In genomic region chr9:86376923-86377322, GRCm38 (mm10) we compare ENCODE assay signal across 26 mouse cellular contexts.
DNase-seq lines count a peak whose midpoint lies in the region; ATAC-seq and TF ChIP-seq lines count a peak whose summit lies in the region.
"Had no signal": no experiment of that assay in that cellular context is flagged by ENCODE, and none has a peak within 500 bp of the region (broad histone marks: within the 10 kb centered on the region; RNA-seq: fewer than 3 reads in every experiment).

No protein-coding gene starts in this region.

- H3K9ac ChIP-seq in kidney, postnatal 0 days (ENCODE audit: low read depth, low read length), result no peak overlapping the region
- H3K9ac ChIP-seq in midbrain, embryonic 11.5 days (ENCODE audit: low read length), result no peak overlapping the region
- no peak overlapping the region for H3K9ac ChIP-seq in midbrain, postnatal 0 days (replicated peaks; ENCODE audit: low read length, poor library complexity, severe bottlenecking)
- H3K9ac ChIP-seq: embryonic facial prominence, embryonic 13.5 days; forebrain, embryonic 12.5 days; heart, embryonic 15.5 days; hindbrain, embryonic 13.5 days; intestine, embryonic 15.5 days had no signal

- no peak overlapping the region for H3K4me3 ChIP-seq in kidney, postnatal 0 days (replicated peaks; ENCODE audit: low read depth, low read length)
- H3K4me3 ChIP-seq in midbrain, embryonic 11.5 days (ENCODE audit: low read depth, low read length), result no peak overlapping the region
- H3K4me3 ChIP-seq in midbrain, postnatal 0 days (ENCODE audit: low read depth, low read length), result no peak overlapping the region
- H3K4me3 ChIP-seq: embryonic facial prominence, embryonic 13.5 days; erythroblast, embryonic 14.5 days; forebrain, embryonic 12.5 days; gastrocnemius, adult 2 months; heart, embryonic 15.5 days; hindbrain, embryonic 13.5 days; intestine, embryonic 15.5 days; layer of hippocampus, adult 2 months; limb, embryonic 10.5 days had no signal

- ATAC-seq in kidney, postnatal 0 days (replicated peaks; ENCODE audit: low FRiP score, low read depth), result no peak; the same call in 1 of the 2 replicates
- no peak for ATAC-seq in midbrain, embryonic 11.5 days (ENCODE audit: low FRiP score)
- ATAC-seq in midbrain, postnatal 0 days (ENCODE audit: low FRiP score), result no peak
- ATAC-seq: intestine, embryonic 15.5 days had no signal

- no peaks in the 10 kb centered on the region for H3K9me3 ChIP-seq in kidney, postnatal 0 days (replicated peaks; ENCODE audit: low read length)
- H3K9me3 ChIP-seq in midbrain, embryonic 11.5 days (ENCODE audit: control insufficient read depth, low read length), result no peaks in the 10 kb centered on the region
- no peaks in the 10 kb centered on the region for H3K9me3 ChIP-seq in midbrain, postnatal 0 days (ENCODE audit: low read length)
- H3K9me3 ChIP-seq: embryonic facial prominence, embryonic 13.5 days; forebrain, embryonic 12.5 days; G1E; heart, embryonic 15.5 days; hindbrain, embryonic 13.5 days; intestine, embryonic 15.5 days; limb, embryonic 10.5 days had no signal

- DNase-seq in embryo, embryonic 10 days (ENCODE audit: low spot score), result peak; percentile 11
- DNase-seq in embryo, embryonic 9.5 days (ENCODE audit: extremely low spot score), result no peak
- DNase-seq in kidney, postnatal 0 days (ENCODE audit: low spot score), result peak; percentile 35
- DNase-seq in kidney, postnatal 10 days, result no peak
- DNase-seq in midbrain, embryonic 11.5 days (ENCODE audit: low spot score, missing footprints), result peak; percentile 1
- no peak for DNase-seq in midbrain, postnatal 0 days (ENCODE audit: low spot score)
- DNase-seq in ovary, adult 18-20 months (ENCODE audit: low spot score), result no peak
- DNase-seq: adrenal gland, adult 2 months; cerebellum, adult 18-20 months; cerebellum, postnatal 14 days; gastrocnemius, adult 2 months; heart, postnatal 36 days; kidney, postnatal 14 days; liver; thymus, adult 2 months; thymus, postnatal 4 days had no signal

- H3K27me3 ChIP-seq in kidney, postnatal 0 days (ENCODE audit: insufficient read depth, low read length), result no peaks in the 10 kb centered on the region
- H3K27me3 ChIP-seq in midbrain, embryonic 11.5 days (ENCODE audit: control insufficient read depth, insufficient read depth, low read length), result no peaks in the 10 kb centered on the region
- no peaks in the 10 kb centered on the region for H3K27me3 ChIP-seq in midbrain, postnatal 0 days (ENCODE audit: insufficient read depth, low read length)
- H3K27me3 ChIP-seq: CH12.LX; embryonic facial prominence, embryonic 13.5 days; forebrain, embryonic 12.5 days; heart, embryonic 15.5 days; hindbrain, embryonic 13.5 days; intestine, embryonic 15.5 days had no signal

- no peak overlapping the region for H3K27ac ChIP-seq in kidney, postnatal 0 days
- H3K27ac ChIP-seq in midbrain, embryonic 11.5 days (ENCODE audit: low read depth, low read length), result no peak overlapping the region
- H3K27ac ChIP-seq in midbrain, postnatal 0 days (ENCODE audit: low read depth, low read length), result no peak overlapping the region
- H3K27ac ChIP-seq: embryonic facial prominence, embryonic 13.5 days; forebrain, embryonic 12.5 days; gastrocnemius, adult 2 months; heart, embryonic 15.5 days; hindbrain, embryonic 13.5 days; intestine, embryonic 15.5 days; layer of hippocampus, adult 2 months; limb, embryonic 10.5 days had no signal

- no peak for TF ChIP-seq CTCF in kidney, postnatal 0 days (IDR thresholded peaks at IDR 0.05; ENCODE audit: low read depth)
- no peak for TF ChIP-seq CTCF in midbrain, postnatal 0 days (IDR thresholded peaks at IDR 0.05)

- H3K4me2 ChIP-seq in kidney, postnatal 0 days (ENCODE audit: low read length), result no peak overlapping the region
- no peak overlapping the region for H3K4me2 ChIP-seq in midbrain, embryonic 11.5 days
- H3K4me2 ChIP-seq in midbrain, postnatal 0 days (ENCODE audit: low read depth, low read length, poor library complexity, severe bottlenecking), result no peak overlapping the region
- H3K4me2 ChIP-seq: embryonic facial prominence, embryonic 13.5 days; forebrain, embryonic 12.5 days; heart, embryonic 15.5 days; hindbrain, embryonic 13.5 days; intestine, embryonic 15.5 days had no signal

- no peaks in the 10 kb centered on the region for H3K4me1 ChIP-seq in kidney, postnatal 0 days (replicated peaks; ENCODE audit: insufficient read depth, low read length)
- peaks cover 4% of the 10 kb centered on the region; the same call in 1 of the 2 replicates for H3K4me1 ChIP-seq in midbrain, embryonic 11.5 days (ENCODE audit: control insufficient read depth, insufficient read depth, low read length)
- no peaks in the 10 kb centered on the region for H3K4me1 ChIP-seq in midbrain, postnatal 0 days (ENCODE audit: insufficient read depth, low read length)
- H3K4me1 ChIP-seq: embryonic facial prominence, embryonic 13.5 days; heart, embryonic 15.5 days; hindbrain, embryonic 13.5 days; intestine, embryonic 15.5 days; limb, embryonic 10.5 days had no signal

- no peaks in the 10 kb centered on the region for H3K36me3 ChIP-seq in kidney, postnatal 0 days (ENCODE audit: insufficient read depth, low read length)
- no peaks in the 10 kb centered on the region for H3K36me3 ChIP-seq in midbrain, embryonic 11.5 days (ENCODE audit: control insufficient read depth, insufficient read depth, low read length)
- H3K36me3 ChIP-seq in midbrain, postnatal 0 days (ENCODE audit: insufficient read depth, low read length), result no peaks in the 10 kb centered on the region
- H3K36me3 ChIP-seq: embryonic facial prominence, embryonic 13.5 days; forebrain, embryonic 12.5 days; G1E; heart, embryonic 15.5 days; hindbrain, embryonic 13.5 days; intestine, embryonic 15.5 days; limb, embryonic 10.5 days had no signal

- 27% methylated on average over 2 of the region's 2 CpGs for WGBS in kidney, postnatal 0 days
- 84% methylated on average over 2 of the region's 2 CpGs for WGBS in midbrain, embryonic 11.5 days
- 76% methylated on average over 2 of the region's 2 CpGs for WGBS in midbrain, postnatal 0 days

Comparison
In these comparisons a context has a peak if more than half of its experiments do, and no peak if none do; other contexts are left out.
1. DNase-seq: peak in embryo, embryonic 10 days (single experiment), kidney, postnatal 0 days (single experiment) and midbrain, embryonic 11.5 days (single experiment); none in embryo, embryonic 9.5 days (single experiment), kidney, postnatal 10 days (single experiment), midbrain, postnatal 0 days (single experiment) and ovary, adult 18-20 months (single experiment).